In the genomic region with DNA sequence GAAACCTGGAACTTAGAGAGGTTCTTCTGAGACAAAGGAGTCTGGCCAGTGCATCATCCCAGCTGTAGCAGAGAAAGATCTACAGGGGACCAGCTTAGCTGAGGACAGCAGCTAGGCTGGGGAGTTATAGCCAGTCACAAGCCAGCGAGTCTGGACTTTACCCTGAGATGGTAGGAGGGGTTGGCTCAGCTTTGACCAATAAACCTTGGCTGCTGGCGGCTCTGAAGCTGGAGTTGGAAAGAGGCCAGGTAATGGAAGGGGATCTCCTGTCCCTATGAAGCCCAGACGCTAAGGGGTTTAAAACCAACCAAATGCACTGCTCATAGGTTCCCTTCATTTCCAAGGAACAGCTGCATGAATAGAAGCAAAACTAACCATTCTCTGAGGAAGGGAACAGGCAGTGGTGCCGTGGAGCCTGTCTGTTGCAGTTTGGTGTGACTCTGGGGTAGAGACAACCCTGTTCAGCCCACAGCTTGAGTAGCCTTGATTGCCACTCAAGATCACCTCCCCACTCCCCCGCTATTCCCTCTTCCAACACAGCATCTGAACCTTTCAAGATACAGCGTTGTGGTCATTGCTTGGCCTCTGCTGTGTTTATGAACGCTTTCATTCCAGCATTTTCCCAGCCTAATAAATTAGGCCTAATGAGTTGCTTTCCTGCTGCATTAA, we compare ENCODE assay signal across 9 mouse cellular contexts. TPM values are rescaled to one million over a fixed set of nuclear protein-coding genes. Genes with fewer than 3 reads are reported as not detected.
DNase-seq lines count a peak whose midpoint lies in the region; ATAC-seq lines count a peak whose summit lies in the region.
"Had no signal": no experiment of that assay in that cellular context is flagged by ENCODE, and none has a peak within 500 bp of the region (broad histone marks: within the 10 kb centered on the region; RNA-seq: fewer than 3 reads in every experiment).

No protein-coding gene starts in this region.

- intact Hi-C loops in gastrocnemius, postnatal 14 days (cut with DNase I; ENCODE audit: low total_unique reads): no loop called here

- H3K9me3 ChIP-seq in liver, embryonic 12.5 days (replicated peaks): no peaks in the 10 kb centered on the region
- H3K9me3 ChIP-seq in kidney, embryonic 16.5 days (ENCODE audit: low read length): no peaks in the 10 kb centered on the region
- H3K9me3 ChIP-seq in forebrain, embryonic 11.5 days (ENCODE audit: control insufficient read depth, low read length): no peaks in the 10 kb centered on the region

- H3K27me3 ChIP-seq in liver, embryonic 12.5 days (replicated peaks): no peaks in the 10 kb centered on the region
- H3K27me3 ChIP-seq in kidney, embryonic 16.5 days (ENCODE audit: insufficient read depth, low read length): no peaks in the 10 kb centered on the region
- no peaks in the 10 kb centered on the region for H3K27me3 ChIP-seq in forebrain, embryonic 11.5 days (ENCODE audit: control insufficient read depth, insufficient read depth, low read length)

- no peak overlapping the region for H3K4me3 ChIP-seq in liver, embryonic 12.5 days
- H3K4me3 ChIP-seq in kidney, embryonic 16.5 days (ENCODE audit: low read length): no peak overlapping the region
- no peak overlapping the region for H3K4me3 ChIP-seq in forebrain, embryonic 11.5 days (ENCODE audit: low read depth, low read length)

- H3K27ac ChIP-seq in liver, embryonic 12.5 days: no peak overlapping the region
- H3K27ac ChIP-seq in kidney, embryonic 16.5 days (ENCODE audit: low read length): peak overlapping the region; percentile 62
- no peak overlapping the region for H3K27ac ChIP-seq in forebrain, embryonic 11.5 days (ENCODE audit: low read depth, low read length)

- WGBS in liver, embryonic 12.5 days (ENCODE audit: insufficient replicate concordance): 65% methylated on average over 7 of the region's 7 CpGs
- WGBS in kidney, embryonic 16.5 days: 41% methylated on average over 7 of the region's 7 CpGs
- 86% methylated on average over 7 of the region's 7 CpGs for WGBS in forebrain, embryonic 11.5 days

- H3K9ac ChIP-seq in liver, embryonic 12.5 days: no peak overlapping the region
- no peak overlapping the region for H3K9ac ChIP-seq in kidney, embryonic 16.5 days (replicated peaks; ENCODE audit: low read length)
- no peak overlapping the region for H3K9ac ChIP-seq in forebrain, embryonic 11.5 days (ENCODE audit: low read length)

- peak; percentile 20 for DNase-seq in adrenal gland, adult 2 months
- no peak for DNase-seq in adrenal gland, adult 8-10 months
- DNase-seq in liver: peak; percentile 15
- DNase-seq in ovary, postnatal 14 days (ENCODE audit: low spot score): peak; percentile 8
- DNase-seq in forebrain, embryonic 11.5 days (ENCODE audit: low spot score): no peak
- no peak for DNase-seq in gastrocnemius, postnatal 14 days

- no peaks in the 10 kb centered on the region for H3K4me1 ChIP-seq in liver, embryonic 12.5 days
- H3K4me1 ChIP-seq in kidney, embryonic 16.5 days (ENCODE audit: insufficient read depth, low read length): peaks cover 9% of the 10 kb centered on the region; the same call in 1 of the 2 replicates
- no peaks in the 10 kb centered on the region for H3K4me1 ChIP-seq in forebrain, embryonic 11.5 days (replicated peaks; ENCODE audit: control insufficient read depth, insufficient read depth, low read length)

- ATAC-seq in liver, embryonic 12.5 days: no peak
- ATAC-seq in kidney, embryonic 16.5 days (ENCODE audit: low FRiP score, low TSS enrichment): peak; percentile 91
- no peak for ATAC-seq in forebrain, embryonic 11.5 days (replicated peaks; ENCODE audit: low FRiP score)
- ATAC-seq: forebrain, embryonic 14.5 days had no signal

- no peak overlapping the region for H3K4me2 ChIP-seq in liver, embryonic 12.5 days
- no peak overlapping the region; the same call in 1 of the 2 replicates for H3K4me2 ChIP-seq in kidney, embryonic 16.5 days (replicated peaks; ENCODE audit: low read depth, low read length)
- no peak overlapping the region for H3K4me2 ChIP-seq in forebrain, embryonic 11.5 days (ENCODE audit: low read depth, low read length, severe bottlenecking)

- H3K36me3 ChIP-seq in liver, embryonic 12.5 days: no peaks in the 10 kb centered on the region
- no peaks in the 10 kb centered on the region for H3K36me3 ChIP-seq in kidney, embryonic 16.5 days (ENCODE audit: insufficient read depth, low read length)
- no peaks in the 10 kb centered on the region for H3K36me3 ChIP-seq in forebrain, embryonic 11.5 days (ENCODE audit: control insufficient read depth, insufficient read depth, low read length)

RNA-seq across cellular contexts. Expression of a gene that starts 30.2 kb away (rescaled TPM):
- total RNA-seq in adrenal gland, adult 2 months (2021): 1 to 10 TPM; 1.0 to 1.6 TPM
- polyA plus RNA-seq in adrenal gland, adult 2 months (2012; rRNA removed): 0.27 and 0.47 TPM in 2 replicates
- 1 to 10 TPM in 2 of 4 experiments, under 1 TPM in 2; 0.77 to 1.4 (median 1.0) TPM for total RNA-seq in adrenal gland, adult 8-10 months (2022)
- 0.05 and 0.13 TPM in 2 replicates for polyA plus RNA-seq in liver, embryonic 12.5 days (2016; fragmentation: Nextera tagmentation; extraction: Ambion mirVana)
- 0.26 and 0.42 TPM in 2 replicates for polyA plus RNA-seq in kidney, embryonic 16.5 days (2015; fragmentation: Nextera tagmentation; extraction: Ambion mirVana)
- polyA plus RNA-seq in forebrain, embryonic 11.5 days (2014; fragmentation: Nextera tagmentation; extraction: Ambion mirVana): 0.71 and 0.94 TPM in 2 replicates
- total RNA-seq in gastrocnemius, postnatal 14 days (2021): under 1 TPM; 0.11 to 0.18 TPM

Comparison
In these comparisons a context has a peak if more than half of its experiments do, and no peak if none do; other contexts are left out.
1. DNase-seq: peak in adrenal gland, adult 2 months (single experiment), liver (single experiment) and ovary, postnatal 14 days (single experiment); none in adrenal gland, adult 8-10 months (single experiment), forebrain, embryonic 11.5 days (single experiment) and gastrocnemius, postnatal 14 days (single experiment).